Mouse (Mus musculus): ENCODE measurements at regions not wholly inside any gene's neighbourhood (a gene's known extent, or its start where the extent isn't known, plus 50 kb on each side); places are given as distances from the start of the nearest gene placed in this dataset.

DNA sequence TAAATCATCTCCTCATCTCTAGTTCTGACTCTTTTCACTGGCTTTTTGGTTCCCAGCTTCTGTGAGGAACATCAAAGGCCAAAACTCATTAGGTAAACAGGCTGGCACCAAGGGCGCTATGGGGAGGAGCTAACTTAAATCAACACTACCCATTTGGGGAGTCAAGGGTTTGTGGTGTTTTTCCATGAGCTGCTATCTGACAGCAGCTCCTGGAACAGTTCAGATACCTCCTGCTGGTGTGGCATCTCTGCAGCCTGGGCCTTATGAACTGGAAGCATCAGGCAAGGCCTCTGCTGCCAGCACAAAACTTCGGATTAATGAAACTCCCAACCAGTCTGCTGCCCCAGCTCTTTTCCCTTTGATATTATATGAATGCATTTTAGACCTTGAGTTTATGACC is 328.8 kb downstream of the Gm11361 start:
- TF ChIP-seq POLR2AphosphoS5 (IDR thresholded peaks at IDR 0.05; ENCODE audit: borderline replicate concordance, low read depth, low read length) (no peak), MEF2A (IDR thresholded peaks at IDR 0.05; ENCODE audit: extremely low read depth, insufficient replicate concordance, low read depth, low read length, poor library complexity, severe bottlenecking) (no peak), HCFC1 (IDR thresholded peaks at IDR 0.05; ENCODE audit: low read depth, low read length) (no peak), BHLHE40 (IDR thresholded peaks at IDR 0.05; ENCODE audit: borderline replicate concordance, low read depth, low read length) (no peak), RAD21 (IDR thresholded peaks at IDR 0.05; ENCODE audit: low read depth, low read length) (no peak), USF2 (IDR thresholded peaks at IDR 0.05; ENCODE audit: borderline replicate concordance in 1 of 2, insufficient read depth in 1 of 2, low read depth in 1 of 2, low read length in 2 of 2) (no peak), GABPA (IDR thresholded peaks at IDR 0.05; ENCODE audit: low read depth, low read length) (no peak), MAFK (IDR thresholded peaks at IDR 0.05; ENCODE audit: borderline replicate concordance, low read depth, low read length) (no peak), MAX (IDR thresholded peaks at IDR 0.05; ENCODE audit: low read length) (no peak), KAT2A (conservative IDR thresholded peaks at IDR 0.05; ENCODE audit: low read depth, low read length) (no peak), ZMIZ1 (IDR thresholded peaks at IDR 0.05; ENCODE audit: low read depth, low read length) (no peak), GATA1 (IDR thresholded peaks at IDR 0.05; ENCODE audit: low read depth, low read length) (no peak)
- no peaks in the 10 kb centered on the region for H3K36me3 ChIP-seq (ENCODE audit: control insufficient read depth in 1 of 2, insufficient read depth in 2 of 2, low read length in 2 of 2)
- no peak overlapping the region for H3K4me3 ChIP-seq (ENCODE audit: control insufficient read depth in 1 of 2, insufficient read depth in 1 of 2, low read depth in 2 of 2, low read length in 2 of 2)

DNA sequence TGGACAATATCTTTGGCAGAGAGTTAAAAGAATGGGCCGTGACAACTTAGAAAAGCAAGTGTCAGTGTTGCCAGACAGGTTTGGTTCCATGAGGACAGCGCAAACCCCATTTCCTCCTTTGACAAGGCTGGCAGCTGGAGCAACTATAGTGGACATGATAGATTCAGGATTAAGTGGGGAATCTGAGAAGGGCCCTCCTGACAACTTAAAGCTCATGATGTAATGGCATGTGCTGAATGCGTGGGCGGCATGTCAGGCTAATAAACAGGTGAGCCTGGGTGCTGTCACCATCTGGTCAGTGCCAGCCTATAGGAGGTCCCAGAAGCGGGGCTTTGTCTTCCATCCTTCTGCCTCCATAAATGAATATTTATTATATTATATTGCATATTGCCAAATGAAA is 326.3 kb downstream of the Gm11361 start:
- Histone ChIP-seq H3K27me3 (ENCODE audit: control insufficient read depth in 1 of 2, insufficient read depth in 2 of 2, low read length in 2 of 2) (no peaks in the 10 kb centered on the region), H3K79me2 (ENCODE audit: control insufficient read depth, insufficient read depth, low read length, poor library complexity) (no peaks in the 10 kb centered on the region), H3K36me3 (ENCODE audit: control insufficient read depth in 1 of 2, insufficient read depth in 2 of 2, low read length in 2 of 2) (no peaks in the 10 kb centered on the region), H3K4me1 (ENCODE audit: control insufficient read depth in 1 of 2, insufficient read depth in 2 of 2, low read length in 2 of 2) (no peaks in the 10 kb centered on the region), H3K27ac (ENCODE audit: control insufficient read depth, low read depth, low read length) (no peak overlapping the region), H3K4me3 (ENCODE audit: control insufficient read depth in 1 of 2, insufficient read depth in 1 of 2, low read depth in 2 of 2, low read length in 2 of 2) (no peak overlapping the region), H3K9me3 (replicated peaks; ENCODE audit: insufficient read depth, low read length) (no peaks in the 10 kb centered on the region), H3K9ac (ENCODE audit: control insufficient read depth, low read depth, low read length, poor library complexity, severe bottlenecking) (no peak overlapping the region)
- TF ChIP-seq TCF12 (IDR thresholded peaks at IDR 0.05; ENCODE audit: low read depth, low read length) (no peak), ZKSCAN1 (IDR thresholded peaks at IDR 0.05; ENCODE audit: low read depth, low read length) (no peak), SIN3A (IDR thresholded peaks at IDR 0.05; ENCODE audit: low read length) (no peak), ZMIZ1 (IDR thresholded peaks at IDR 0.05; ENCODE audit: low read depth, low read length) (no peak)
- DNase-seq (ENCODE audit: low read depth, low spot score), result no peak

More for the DNA sequence above, 328.8 kb downstream of the Gm11361 start:
- Histone ChIP-seq H3K27me3 (ENCODE audit: control insufficient read depth in 1 of 2, insufficient read depth in 2 of 2, low read length in 2 of 2) (no peaks in the 10 kb centered on the region), H3K79me2 (ENCODE audit: control insufficient read depth, insufficient read depth, low read length, poor library complexity) (no peaks in the 10 kb centered on the region), H3K4me1 (ENCODE audit: control insufficient read depth in 1 of 2, insufficient read depth in 2 of 2, low read length in 2 of 2) (no peaks in the 10 kb centered on the region), H3K9me3 (replicated peaks; ENCODE audit: insufficient read depth, low read length) (no peaks in the 10 kb centered on the region), H3K9ac (ENCODE audit: control insufficient read depth, low read depth, low read length, poor library complexity, severe bottlenecking) (no peak overlapping the region), H3K27ac (ENCODE audit: control insufficient read depth, low read depth, low read length) (no peak overlapping the region)
- no peak for DNase-seq (ENCODE audit: low read depth, low spot score)

Measured in MEL (cell line).